Mouse (Mus musculus) liver, embryonic 14 days (tissue): ENCODE results near the gene Aamdc. TPM values are rescaled to one million over a fixed set of nuclear protein-coding genes. Genes with fewer than 3 reads are reported as not detected.

ENCODE experiments used
- polyA plus RNA-seq: library from polyadenylated mRNA; depleted of rRNA; stranded (reverse); fragments of >200 nt; gene quantifications from 2 replicates; pipeline ENCODE4 v1.2.3, GENCODE M21; 2012; rRNA removed

The Aamdc gene
- 10.7 and 11.4 TPM in 2 replicates for polyA plus RNA-seq

DNA sequence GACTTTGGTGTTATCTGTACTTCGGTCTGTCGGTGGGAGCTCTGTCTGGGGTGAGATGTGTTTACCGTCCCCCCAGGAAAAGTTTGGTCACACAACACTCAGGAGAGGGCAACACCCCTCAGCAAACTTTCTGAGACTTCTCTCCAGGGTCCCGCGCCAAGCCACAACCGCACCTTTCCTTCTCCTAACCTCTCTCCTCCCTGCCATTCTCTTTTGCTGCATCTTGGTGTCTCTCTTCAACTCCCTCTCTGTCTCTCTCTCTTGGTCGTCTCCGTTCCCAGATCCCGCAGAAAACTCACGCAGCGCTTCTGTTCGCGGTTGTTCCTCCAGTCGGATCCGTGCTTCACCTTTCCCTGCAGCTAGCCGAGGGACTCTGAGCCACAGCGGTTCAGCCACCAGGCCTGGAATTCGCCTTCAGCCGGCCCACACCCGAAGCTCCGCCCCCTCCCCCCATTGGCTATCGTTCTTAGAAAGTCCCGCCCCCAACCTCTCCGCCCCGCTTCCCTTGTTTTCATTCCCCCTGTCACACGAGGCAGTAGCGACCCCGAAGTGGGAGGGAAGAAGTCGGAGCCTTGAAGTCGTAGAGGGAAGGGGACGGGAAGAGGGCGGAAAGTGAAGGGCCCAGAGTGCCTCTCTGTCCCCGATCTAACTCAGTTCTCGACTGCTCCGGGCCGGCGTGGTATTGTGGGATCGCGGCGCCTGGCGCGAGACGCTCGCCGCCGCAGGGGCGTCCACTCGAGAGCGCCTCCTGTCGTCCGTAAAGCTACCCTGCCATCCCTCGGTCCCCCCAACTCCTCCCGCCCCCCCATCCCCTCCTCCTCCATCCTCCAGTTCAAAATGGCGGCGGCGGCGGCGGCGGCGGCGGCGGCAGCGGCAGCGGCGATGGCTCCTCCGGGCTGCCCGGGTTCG lies at the start of gene Aamdc, which contains the start of gene Rsf1:
Aamdc (minus strand) TSS at position 431 of the 909 bp plus-strand sequence.
Rsf1 (plus strand) TSS at position 823 of the 909 bp plus-strand sequence.

Other genes with a start within 250 kb of the Aamdc start
- gene Usp35, start 247.5 kb downstream of the Aamdc start, polyA plus RNA-seq: 0.28 and 0.35 TPM in 2 replicates
- gene Kctd21, start 247.2 kb downstream of the Aamdc start, polyA plus RNA-seq: 0.70 and 0.75 TPM in 2 replicates
- 21.4 and 25.6 TPM in 2 replicates for gene Alg8, start 207.9 kb downstream of the Aamdc start, polyA plus RNA-seq
- gene Ndufc2, start 179.5 kb downstream of the Aamdc start, polyA plus RNA-seq: 101 and 117 TPM in 2 replicates
- 0.03 and 0.05 TPM in 2 replicates for gene Thrsp, start 161.8 kb downstream of the Aamdc start, polyA plus RNA-seq
- gene Kctd14, start 128.2 kb downstream of the Aamdc start, polyA plus RNA-seq: 8.6 and 10.5 TPM in 2 replicates
- 23.2 and 25.9 TPM in 2 replicates for gene Ints4, start 98.5 kb downstream of the Aamdc start, polyA plus RNA-seq
- 3.4 and 3.7 TPM in 2 replicates for gene Rsf1, start 392 bp upstream of the Aamdc start, polyA plus RNA-seq
- 38.8 and 40.4 TPM in 2 replicates for gene Clns1a, start 117.1 kb upstream of the Aamdc start, polyA plus RNA-seq
- gene Aqp11, start 158.8 kb upstream of the Aamdc start, polyA plus RNA-seq: 6.8 and 7.0 TPM in 2 replicates
- 5.1 and 5.5 TPM in 2 replicates for gene Pak1, start 209.0 kb upstream of the Aamdc start, polyA plus RNA-seq